Mouse (Mus musculus) ES-E14 (cell line): ENCODE measurements around the gene Olfr402.

ENCODE experiments used
- CHD2 ChIP-seq: IDR thresholded peaks from 2 replicates; pipeline ENCODE4 v1.6.1; 2014; ENCODE audit warnings: mild to moderate bottlenecking, low read depth, low read length, inconsistent platforms
- ZC3H11A ChIP-seq: IDR thresholded peaks from 2 replicates; pipeline ENCODE4 v1.6.1; 2012; ENCODE audit warnings: low read depth, mild to moderate bottlenecking, inconsistent platforms, low read length, borderline replicate concordance
- ZNF384 ChIP-seq: IDR thresholded peaks from 2 replicates; pipeline ENCODE4 v1.6.1; 2012; ENCODE audit warnings: low read depth, low read length, inconsistent platforms

DNA sequence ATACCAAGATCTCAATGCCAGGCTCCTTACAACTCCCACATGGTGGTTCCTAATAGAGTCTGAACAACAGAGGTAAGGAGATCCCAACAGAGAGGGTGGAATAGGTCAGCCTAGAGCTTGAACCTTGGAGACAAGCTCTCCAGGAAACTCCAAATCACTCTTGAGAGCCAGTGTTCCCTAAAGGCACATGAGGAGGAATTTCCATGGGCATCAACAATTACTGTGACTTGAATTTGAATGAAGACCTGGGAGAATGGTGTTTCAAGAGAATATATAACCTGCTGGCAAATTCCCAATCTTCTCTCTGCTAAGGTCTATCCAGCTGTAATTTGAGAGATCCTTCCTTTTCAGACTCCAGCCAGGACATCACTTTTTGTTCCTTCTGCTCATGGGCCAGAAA lies 32.6 kb downstream of the Olfr402 start, which contains the start of gene Olfr403:
- TF ChIP-seq ZNF384: no peak
- no peak for TF ChIP-seq CHD2
- no peak for TF ChIP-seq ZC3H11A
